Mouse (Mus musculus) lung, postnatal 25 days (tissue): ENCODE data around the gene Gpr155.
A peak's percentile ranks its signal among the peaks of the same experiment; 100 is the strongest.

Experiments
- DNase-seq: peaks from one replicate; pipeline ENCODE4 v3.0.0; 2022; ENCODE audit warnings: low spot score

Gene Gpr155

GRCm38 (mm10) chr2:73385641-73386355 is 574 bp downstream of the Gpr155 start:
- no peak for DNase-seq

GRCm38 (mm10) chr2:73385172-73385571 is 1.2 kb downstream of the Gpr155 start:
- DNase-seq: no peak

- no peak for DNase-seq
Observed at GRCm38 (mm10) chr2:73380298-73380975, 5.9 kb downstream of the Gpr155 start.

DNA sequence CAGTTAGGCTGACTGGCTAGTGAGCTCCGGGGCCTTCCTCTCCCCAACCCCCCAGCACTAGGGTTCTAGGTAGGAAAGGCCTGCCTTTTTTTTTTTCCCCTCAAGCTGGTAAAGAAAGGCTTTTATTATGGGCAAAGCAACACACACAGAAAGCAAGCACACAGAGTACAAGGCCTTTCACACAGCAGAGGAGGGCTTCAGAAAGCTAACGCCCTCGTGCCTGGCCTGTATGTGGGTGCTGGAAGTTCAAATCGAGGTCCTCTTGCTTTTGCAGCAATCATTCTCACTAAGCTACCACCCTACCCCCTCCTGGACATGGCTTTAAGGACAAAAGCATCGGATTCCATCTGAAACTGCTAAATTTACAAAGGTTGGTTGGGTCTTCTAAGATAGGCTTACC is 6.7 kb downstream of the Gpr155 start:
- DNase-seq: no peak

DNA sequence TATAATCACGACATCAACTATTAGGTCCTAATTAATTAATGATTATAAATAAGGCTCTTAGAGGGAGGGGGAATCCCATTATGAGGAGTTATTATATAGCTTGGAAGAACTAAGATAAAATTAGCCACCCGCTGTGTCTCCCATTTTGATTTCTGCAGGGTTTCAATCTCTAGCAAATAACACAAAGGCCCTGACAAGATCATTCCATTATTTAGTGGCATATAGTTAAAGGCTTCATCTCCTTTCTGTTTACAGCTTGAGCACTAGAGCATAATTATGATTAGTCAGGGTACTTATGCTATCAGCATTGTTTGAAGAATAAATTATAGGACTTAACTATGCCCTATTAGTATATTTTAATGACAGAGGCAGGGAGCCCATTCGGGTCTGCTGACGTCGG is 8.0 kb downstream of the Gpr155 start:
- no peak for DNase-seq

- no peak for DNase-seq
Observed at GRCm38 (mm10) chr2:73371530-73372335, 14.6 kb downstream of the Gpr155 start.

- no peak for DNase-seq
Observed at GRCm38 (mm10) chr2:73363448-73363847, 22.9 kb downstream of the Gpr155 start.

DNA sequence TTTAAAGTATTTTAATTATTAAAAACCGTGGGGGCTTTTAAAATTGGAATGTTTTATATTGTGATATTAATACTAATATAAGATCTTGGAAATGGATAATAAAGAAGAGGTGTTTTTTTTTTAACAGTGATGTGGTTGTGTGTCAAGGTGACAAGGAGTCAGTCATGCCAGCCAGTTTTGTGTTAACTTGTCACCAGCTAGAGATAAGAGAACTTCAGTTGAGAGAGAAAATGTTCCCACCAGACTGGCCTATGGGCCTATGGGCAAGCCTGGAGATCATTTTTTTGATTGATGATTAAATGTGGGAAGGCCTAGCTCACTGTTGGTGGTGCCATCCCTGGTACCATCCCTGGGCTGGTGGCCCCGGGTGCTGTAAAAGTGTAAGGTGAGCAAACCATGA is 25.8 kb downstream of the Gpr155 start:
- DNase-seq: no peak

GRCm38 (mm10) chr2:73359941-73360340 is 26.4 kb downstream of the Gpr155 start:
- DNase-seq: no peak

- no peak for DNase-seq
Observed at GRCm38 (mm10) chr2:73357004-73357403, 29.4 kb downstream of the Gpr155 start.

DNA sequence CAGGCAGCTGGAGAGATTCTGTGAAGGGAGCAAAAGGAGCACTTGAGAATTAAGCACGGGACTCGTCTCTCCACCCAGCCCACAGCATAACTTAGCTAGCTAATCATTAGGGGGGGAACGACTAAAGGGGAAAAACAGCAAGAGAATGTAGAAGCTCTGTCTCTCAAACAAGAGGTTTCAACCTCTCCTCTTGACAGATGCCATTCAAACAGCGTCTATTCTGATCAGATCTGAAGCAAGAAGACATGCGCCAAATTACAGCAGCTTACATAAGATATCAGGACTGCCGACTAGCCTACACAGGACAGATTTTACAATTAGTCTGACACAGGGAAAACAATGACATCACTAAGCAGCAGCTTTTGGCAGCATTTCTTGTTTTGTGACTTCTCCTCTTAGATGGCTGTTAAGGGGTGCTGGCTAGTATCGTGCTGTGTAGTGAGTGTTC is 34.4 kb downstream of the Gpr155 start:
- DNase-seq: peak; percentile 52

DNA sequence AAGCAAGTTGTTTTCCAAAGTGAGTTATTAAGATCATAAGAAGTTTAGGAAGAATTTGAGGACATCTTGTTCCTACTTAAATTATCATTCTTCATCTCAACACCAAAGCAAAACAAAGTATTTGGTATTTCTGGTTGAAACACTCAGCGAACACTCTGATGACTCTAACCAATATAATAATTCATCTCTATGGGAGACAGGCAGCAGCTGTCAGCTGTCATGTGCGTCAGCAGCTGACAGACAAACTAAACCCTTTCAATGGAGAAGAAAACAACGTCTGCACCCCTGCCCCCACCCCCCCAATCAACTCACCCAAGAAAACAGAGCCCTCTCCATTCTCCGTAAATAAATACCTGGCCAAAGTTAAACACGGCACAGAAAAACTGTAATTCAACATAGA is 34.9 kb downstream of the Gpr155 start:
- peak; percentile 44 for DNase-seq

GRCm38 (mm10) chr2:73348221-73348620 is 38.2 kb downstream of the Gpr155 start:
- no peak for DNase-seq

- DNase-seq: no peak
Observed at GRCm38 (mm10) chr2:73347766-73348165, 38.6 kb downstream of the Gpr155 start.

DNA sequence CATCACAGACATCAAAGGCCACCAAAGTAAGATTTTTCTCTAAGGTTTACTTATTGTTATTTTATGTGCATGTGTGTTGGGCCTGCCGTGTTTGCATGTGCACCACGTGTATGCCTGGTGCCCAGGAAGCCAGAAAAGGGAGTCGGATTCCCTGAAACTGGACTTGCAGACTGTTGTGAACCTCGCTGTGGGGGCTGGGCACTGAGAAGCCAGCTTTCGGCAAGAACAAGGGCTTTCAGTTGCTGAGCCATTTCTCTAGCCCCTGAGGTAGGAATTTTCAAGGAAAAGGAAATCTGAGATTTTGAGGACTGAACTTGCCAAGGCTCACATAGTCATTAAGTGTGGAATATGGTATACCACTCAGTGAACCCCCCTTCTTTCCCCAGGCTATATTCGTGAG is 39.2 kb downstream of the Gpr155 start:
- no peak for DNase-seq

- no peak for DNase-seq
Observed at GRCm38 (mm10) chr2:73346345-73347086, 39.9 kb downstream of the Gpr155 start.

DNA sequence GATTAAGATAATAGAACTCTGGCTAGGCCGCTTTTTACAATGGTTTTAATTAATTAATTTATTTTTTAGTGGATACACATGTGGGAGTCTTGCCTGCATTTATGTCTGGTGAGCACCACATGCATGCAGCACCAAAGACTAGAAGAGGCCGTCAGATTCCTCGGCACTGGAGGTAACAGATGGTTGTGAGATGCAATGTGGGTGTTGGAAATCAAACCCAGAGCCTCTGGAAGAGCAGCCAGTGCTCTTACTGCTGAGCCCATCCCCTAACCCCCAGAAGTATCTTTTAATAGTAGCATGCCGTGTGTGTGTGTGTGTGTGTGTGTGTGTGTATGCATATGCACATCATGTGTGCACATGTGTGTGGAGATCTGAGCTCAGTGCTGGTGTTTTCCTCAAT is 41.2 kb downstream of the Gpr155 start:
- no peak for DNase-seq

- DNase-seq: no peak
Observed at GRCm38 (mm10) chr2:73343701-73344100, 42.7 kb downstream of the Gpr155 start.

- no peak for DNase-seq
Observed at GRCm38 (mm10) chr2:73338415-73338814, 48.0 kb downstream of the Gpr155 start.

DNA sequence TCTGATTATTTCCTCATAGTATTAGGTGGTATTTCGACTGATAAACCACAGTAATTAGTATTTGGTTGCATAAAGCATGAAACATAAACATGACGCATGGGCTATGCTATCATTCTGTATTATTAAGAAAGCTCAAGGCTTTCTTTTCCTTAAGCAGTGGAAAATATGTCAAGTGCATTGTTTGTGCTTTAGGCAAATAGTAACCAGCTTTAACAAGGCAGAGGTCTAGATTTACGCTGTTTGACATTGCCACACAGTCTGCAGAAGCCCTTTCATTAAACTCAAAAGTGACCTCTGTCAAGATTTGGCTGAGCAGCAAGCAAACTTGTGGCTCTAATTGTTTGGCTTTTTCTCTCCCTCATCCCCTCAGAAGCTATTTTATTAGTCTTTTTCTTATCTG is 50.4 kb downstream of the Gpr155 start:
- peak; percentile 42 for DNase-seq

GRCm38 (mm10) chr2:73325871-73326270 is 60.5 kb downstream of the Gpr155 start:
- DNase-seq: no peak

- DNase-seq: no peak
Observed at GRCm38 (mm10) chr2:73322991-73323390, 63.4 kb downstream of the Gpr155 start.
